Mouse (Mus musculus): ENCODE measurements at regions not wholly inside any gene's neighbourhood (a gene's known extent, or its start where the extent isn't known, plus 50 kb on each side); places are given as distances from the start of the nearest gene placed in this dataset.

DNA sequence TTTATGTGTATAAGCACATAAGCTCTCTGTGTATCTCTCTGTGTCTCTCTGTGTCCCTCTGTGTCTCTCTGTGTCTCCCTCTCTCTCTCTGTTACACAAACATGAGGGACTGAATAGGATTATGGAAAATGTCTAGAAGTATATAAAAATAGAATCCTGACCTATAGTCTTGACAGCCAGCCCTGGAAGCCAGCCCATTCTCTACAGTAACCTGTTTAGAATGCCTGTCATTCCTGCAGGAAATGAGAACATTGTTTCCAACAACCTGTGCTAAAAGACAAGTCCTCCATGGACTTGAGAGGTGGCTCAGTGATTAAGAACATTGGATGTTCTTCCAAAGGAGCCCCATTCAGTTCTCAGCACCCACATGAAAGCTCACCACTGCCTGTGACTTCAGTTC, 714.4 kb downstream of the Tns3 start:
- ChIA-PET CTCF (no interaction called here), POLR2A (no interaction called here)

GRCm38 (mm10) chr11:7949201-7949875, 715.0 kb downstream of the Tns3 start:
- ChIA-PET POLR2A (no interaction called here), CTCF (no interaction called here)

GRCm38 (mm10) chr11:7944956-7945515, 719.3 kb downstream of the Tns3 start:
- CTCF ChIA-PET = no interaction called here
- POLR2A ChIA-PET = no interaction called here

- ChIA-PET POLR2A (no interaction called here), CTCF (no interaction called here)
These were observed 720.0 kb downstream of the Tns3 start for GRCm38 (mm10) chr11:7944373-7944772.

DNA sequence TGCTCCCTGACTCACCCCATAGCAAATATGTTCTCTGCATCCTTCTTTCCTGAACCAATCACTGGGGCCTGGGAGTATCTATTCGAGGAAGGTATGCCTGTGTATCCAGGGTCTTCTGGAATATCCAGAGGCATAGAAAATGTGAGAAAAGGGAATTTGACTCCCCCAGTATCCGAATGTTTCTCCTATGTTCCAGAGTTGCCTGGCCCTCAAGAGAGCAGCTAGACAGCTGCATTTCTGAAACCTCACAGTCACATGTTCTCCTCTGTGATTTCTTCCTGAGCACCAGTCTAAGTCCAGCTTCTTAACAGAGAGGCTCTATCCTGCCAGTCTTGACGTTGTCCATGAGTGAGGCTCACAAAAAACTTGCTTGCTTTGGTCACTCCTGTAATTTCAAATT, 719.9 kb upstream of the Igfbp3 start:
- ChIA-PET POLR2A (no interaction called here), CTCF (no interaction called here)

DNA sequence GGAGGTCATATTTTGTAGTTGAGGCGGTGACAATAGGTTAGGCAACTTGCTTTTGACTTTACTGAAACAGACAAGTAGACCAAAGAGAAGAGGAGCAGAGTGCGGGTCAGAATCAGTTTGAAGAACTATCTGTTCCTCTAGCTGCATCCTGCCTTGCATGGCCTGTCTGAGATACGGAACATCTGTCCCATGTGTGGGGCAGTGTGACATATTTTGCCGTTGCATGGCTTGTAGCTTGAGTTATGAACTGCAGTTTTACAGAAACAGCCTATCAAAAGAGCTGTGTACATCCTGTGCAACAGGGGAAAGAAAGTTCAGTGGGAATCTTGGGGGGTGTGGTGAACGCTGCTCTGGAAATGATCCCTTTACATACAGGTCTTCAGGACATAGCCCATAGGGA, 718.9 kb upstream of the Igfbp3 start:
- ChIA-PET CTCF (no interaction called here), POLR2A (no interaction called here)

GRCm38 (mm10) chr11:7931064-7931797, 717.5 kb upstream of the Igfbp3 start:
- ChIA-PET CTCF (no interaction called here), POLR2A (no interaction called here)

GRCm38 (mm10) chr11:7927676-7928075, 714.0 kb upstream of the Igfbp3 start:
- ChIA-PET POLR2A (no interaction called here), CTCF (no interaction called here)

GRCm38 (mm10) chr11:7912036-7912435, 698.3 kb upstream of the Igfbp3 start:
- CTCF ChIA-PET = no interaction called here
- POLR2A ChIA-PET = no interaction called here

GRCm38 (mm10) chr11:7900266-7900665, 686.5 kb upstream of the Igfbp3 start:
- CTCF ChIA-PET = no interaction called here
- POLR2A ChIA-PET = no interaction called here

GRCm38 (mm10) chr11:7898204-7898603, 684.5 kb upstream of the Igfbp3 start:
- ChIA-PET CTCF (no interaction called here), POLR2A (no interaction called here)

DNA sequence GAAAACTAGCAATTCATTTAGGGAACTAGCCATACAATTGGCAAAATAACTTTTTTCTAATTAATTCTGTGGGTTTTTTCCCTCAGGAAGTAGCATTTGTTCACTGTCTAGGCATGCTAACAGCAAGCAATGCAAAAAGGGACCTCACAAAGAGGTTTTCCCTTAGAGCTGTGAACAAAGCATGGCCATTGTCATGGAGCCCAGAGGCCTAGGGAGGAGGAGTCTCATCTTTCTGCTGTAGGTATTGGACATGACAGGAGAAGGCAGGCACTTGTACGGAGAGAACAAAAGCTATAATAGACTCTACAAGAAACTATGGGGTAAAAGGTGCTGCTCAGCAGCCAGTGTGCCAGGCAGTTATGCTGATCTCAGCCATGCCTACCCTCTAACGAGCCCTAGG, 666.8 kb upstream of the Igfbp3 start:
- ChIA-PET POLR2A (no interaction called here), CTCF (no interaction called here)

GRCm38 (mm10) chr11:7864116-7864515, 650.4 kb upstream of the Igfbp3 start:
- CTCF ChIA-PET = no interaction called here
- POLR2A ChIA-PET = no interaction called here

DNA sequence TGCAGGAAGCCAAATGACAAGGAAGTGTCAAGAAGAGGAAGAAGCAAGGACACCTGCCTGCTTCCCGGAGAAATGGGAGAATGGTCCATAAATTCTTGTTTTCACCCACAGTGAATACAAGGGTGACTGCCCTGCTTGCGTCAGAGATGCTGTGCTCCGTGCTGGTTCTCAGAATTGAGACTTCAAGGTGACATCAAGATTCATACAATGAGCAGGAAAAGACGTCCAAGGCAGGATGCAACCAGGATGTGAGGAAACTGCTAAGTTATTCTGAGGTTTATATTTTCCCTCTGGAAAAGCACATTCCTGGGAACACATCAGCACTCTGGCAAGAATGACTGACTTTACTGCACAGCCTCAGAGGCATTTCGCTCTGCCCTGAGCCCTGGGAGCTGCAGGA, 650.0 kb upstream of the Igfbp3 start:
- POLR2A ChIA-PET = no interaction called here
- CTCF ChIA-PET = no interaction called here

DNA sequence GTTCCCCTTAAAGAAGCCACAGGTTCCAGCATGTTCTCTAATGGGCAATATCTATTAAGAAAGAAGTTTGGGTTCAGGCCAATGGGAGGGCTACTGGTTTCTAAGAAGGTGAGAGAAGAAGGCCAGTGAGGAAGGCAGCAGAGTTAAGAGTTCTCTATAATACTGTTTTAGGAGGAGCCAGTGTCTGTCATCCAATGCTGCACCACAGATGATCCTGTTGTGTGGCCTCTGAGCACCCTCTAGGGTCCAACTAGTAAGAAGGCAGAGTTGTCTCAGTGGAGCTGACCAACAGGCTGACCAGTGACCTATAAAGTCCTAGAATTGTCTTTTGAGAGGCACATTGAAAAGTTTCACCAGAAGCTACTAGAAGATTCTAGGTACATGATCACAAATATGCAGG, 648.8 kb upstream of the Igfbp3 start:
- ChIA-PET POLR2A (no interaction called here), CTCF (no interaction called here)

- ChIA-PET CTCF (no interaction called here), POLR2A (no interaction called here)
These were observed 638.9 kb upstream of the Igfbp3 start for GRCm38 (mm10) chr11:7852612-7853011.

DNA sequence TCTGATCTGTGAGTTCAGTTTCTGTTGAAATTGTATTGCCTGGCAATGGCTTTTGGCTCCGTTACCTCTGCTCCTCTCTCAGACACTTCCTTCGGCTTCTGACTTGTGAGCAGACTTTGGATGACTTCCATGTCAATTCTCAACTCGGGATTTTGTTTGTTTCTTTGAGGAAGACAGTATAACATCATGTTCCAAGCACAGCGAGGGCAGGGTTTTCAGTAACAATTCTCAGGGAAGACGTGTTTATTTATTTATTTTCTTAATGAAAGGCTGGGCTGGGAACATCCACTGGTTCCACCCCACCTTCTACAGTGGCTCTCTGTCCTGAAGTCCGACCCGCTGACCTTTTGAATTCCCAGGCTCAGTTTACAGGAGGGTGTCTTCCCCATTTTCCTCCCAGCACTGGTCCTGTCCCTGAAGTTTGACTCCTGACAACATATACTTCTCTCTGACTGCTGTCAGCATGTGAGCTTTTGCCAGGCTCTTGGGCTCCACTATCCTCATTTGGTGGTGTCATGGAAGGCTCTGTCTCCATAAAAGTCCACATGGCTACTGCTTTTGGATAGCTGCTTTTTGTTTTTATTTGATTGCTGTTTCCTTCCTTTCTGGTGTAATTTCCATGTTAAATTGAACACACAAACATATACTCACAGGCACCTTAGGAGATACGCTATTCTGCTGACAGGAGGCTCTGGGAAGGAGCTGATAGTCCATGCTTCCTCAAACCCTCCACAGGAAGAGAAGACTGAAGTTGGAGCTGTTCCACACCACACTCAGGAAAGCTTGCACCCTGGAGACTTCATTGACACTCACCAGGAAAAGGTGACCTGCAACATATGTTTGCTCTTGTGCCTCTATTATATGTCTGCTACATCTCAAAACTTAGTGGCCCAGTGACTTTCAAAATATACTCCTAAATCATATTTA, 624.9 kb upstream of the Igfbp3 start:
- ChIA-PET CTCF (no interaction called here), POLR2A (no interaction called here)

GRCm38 (mm10) chr11:7837486-7837885, 623.8 kb upstream of the Igfbp3 start:
- ChIA-PET CTCF (no interaction called here), POLR2A (interaction anchor here in 1 of 4 experiments (0.6 kb wide), 1 partner anchor 398 kb away, joined by 3 read pairs; no protein-coding TSS in a partner anchor)

GRCm38 (mm10) chr11:7834151-7834550, 620.4 kb upstream of the Igfbp3 start:
- ChIA-PET CTCF (no interaction called here), POLR2A (interaction anchor here in 1 of 4 experiments (1.0 kb wide), 1 partner anchor 237 kb away, joined by 4 read pairs; no protein-coding TSS in a partner anchor)

- ChIA-PET POLR2A (no interaction called here), CTCF (no interaction called here)
These were observed 618.7 kb upstream of the Igfbp3 start for GRCm38 (mm10) chr11:7832376-7832775.

- POLR2A ChIA-PET = interaction anchor here in 1 of 4 experiments (0.6 kb wide), 1 partner anchor 421 kb away, joined by 3 read pairs; no protein-coding TSS in a partner anchor
- CTCF ChIA-PET = no interaction called here
These were observed 616.0 kb upstream of the Igfbp3 start for GRCm38 (mm10) chr11:7829770-7830169.

Measured in embryonic stem cell, embryonic (primary cell).